Mouse (Mus musculus): ENCODE results near the gene B4galt4. TPM values are rescaled to one million over a fixed set of nuclear protein-coding genes. Genes with fewer than 3 reads are reported as not detected.
"Not testable (repeated sequence)": the region's sequence is repeated elsewhere in the genome, so short reads cannot be mapped to it uniquely, and the experiment has no call there.

The B4galt4 gene
- total RNA-seq, 1 experiment from 2014 or later, result 30.0 TPM

DNA sequence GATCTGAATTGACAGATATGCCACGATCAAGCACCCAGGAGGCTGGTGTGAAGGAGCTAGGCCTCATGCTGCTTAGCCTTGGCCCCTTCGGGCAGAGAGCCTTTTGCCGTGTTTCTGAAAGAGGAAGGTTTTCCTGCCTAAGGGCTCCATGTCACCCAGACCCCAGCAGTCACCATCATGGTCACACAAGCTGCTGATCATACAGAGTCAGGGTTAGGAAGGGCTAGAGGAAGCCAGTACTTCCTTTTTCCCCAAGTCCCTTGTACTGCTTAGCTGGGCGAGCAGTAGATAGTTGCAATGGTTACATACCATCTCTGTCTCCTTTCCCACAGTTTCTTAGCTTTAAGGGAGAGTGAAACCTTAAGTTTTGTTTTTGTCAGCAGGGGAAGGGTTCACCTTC is 21.4 kb downstream of the B4galt4 start:
- ATAC-seq (replicated peaks; ENCODE audit: low read depth, poor library complexity, severe bottlenecking), result peak; percentile 55

DNA sequence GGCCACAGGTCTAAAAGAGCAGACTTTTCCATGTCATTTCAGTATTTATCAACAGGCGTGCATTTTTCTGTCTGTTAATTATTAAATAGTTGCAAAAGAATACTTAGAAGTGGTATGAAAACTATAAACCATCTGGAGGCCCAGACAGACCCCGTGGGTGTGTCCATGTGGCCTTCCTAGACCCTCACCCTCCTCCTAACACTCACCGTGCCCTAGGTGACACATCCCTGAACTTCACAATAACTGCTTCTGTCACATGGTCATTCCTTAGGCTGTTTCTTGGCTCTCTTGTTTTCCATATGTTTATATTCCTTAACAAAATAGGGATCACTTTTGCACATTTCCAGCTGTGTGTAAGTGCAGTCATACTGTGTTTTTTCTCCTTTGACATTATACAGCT is 24.6 kb downstream of the B4galt4 start:
- ATAC-seq (replicated peaks; ENCODE audit: low read depth, poor library complexity, severe bottlenecking), result no peak

DNA sequence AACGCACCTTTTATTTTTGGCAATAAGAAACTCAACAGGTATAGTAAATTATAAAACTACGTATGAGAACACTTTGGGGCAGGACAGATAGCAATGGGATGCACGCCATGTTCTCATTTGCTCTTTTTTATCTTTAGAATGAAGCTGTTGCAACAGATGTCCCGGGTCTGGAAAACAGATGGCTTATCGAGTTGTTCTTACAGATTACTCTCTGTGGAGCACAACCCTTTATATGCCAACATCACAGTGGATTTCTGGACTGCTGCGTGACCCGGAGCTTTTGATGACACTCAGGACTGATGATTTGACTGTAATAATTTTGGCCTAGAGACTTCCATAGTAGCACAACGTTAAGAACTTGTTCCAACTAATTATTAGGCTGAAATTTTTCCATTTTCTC is 25.7 kb downstream of the B4galt4 start:
- ATAC-seq (replicated peaks; ENCODE audit: low read depth, poor library complexity, severe bottlenecking), result no peak

DNA sequence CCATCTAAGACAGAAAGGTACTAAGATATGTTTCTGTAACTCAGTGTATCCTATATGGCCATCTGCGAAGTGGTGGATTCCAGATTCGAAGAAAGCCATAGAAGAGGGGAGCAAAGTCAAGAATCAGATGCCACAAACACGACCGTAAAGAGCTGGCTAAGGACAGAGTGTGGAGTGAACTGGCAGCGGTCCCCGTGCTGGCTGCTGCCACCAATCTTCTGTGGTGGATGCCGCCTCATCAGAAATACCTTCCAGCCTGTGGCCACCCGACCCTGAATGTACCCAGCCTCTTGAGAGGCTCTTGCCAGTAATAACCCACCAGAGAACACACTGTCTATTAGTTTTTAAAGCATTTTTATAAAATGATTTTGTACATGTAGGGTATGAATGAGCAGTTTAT is 26.3 kb downstream of the B4galt4 start:
- no peak for ATAC-seq (replicated peaks; ENCODE audit: low read depth, poor library complexity, severe bottlenecking)

DNA sequence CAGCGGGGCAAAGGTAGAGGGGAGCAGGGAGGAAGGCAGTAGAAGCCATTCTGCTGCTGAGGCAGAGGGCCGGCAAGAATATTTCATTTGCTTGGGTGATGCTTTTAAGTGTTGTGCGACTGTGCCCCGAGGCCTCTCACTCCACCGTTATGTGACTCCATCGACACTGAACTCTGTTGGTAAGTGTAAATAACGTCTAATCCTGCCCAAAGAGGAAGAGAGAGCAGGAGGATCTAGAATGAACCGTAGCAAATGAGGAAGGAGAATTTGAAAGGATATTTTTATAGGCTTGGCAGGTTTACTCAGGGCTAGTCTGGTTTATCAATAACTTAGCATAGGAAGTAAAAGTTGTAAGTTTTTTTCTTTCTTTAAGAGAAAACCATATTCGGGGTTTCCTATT is 27.5 kb downstream of the B4galt4 start:
- ATAC-seq (replicated peaks; ENCODE audit: low read depth, poor library complexity, severe bottlenecking), result peak; percentile 46

DNA sequence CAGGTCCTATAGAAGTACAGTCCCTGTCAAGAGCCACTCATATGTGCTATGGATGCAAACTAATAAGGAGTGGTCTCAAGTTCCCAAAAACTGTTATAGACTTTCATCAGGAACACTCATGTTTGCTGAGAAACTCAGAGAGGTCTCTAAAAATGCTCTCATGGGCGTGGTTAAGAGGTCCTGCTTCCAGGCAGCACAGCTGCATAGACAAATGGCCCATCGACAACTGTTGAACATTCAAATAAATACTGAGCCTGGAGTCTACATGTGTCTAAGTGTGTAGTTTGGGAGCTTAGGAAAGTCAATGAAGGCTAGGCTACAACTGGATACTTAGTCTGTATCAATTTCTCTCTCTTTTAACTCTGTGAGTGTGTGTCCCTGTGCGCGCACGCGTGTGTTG is 29.1 kb downstream of the B4galt4 start:
- no peak for ATAC-seq (replicated peaks; ENCODE audit: low read depth, poor library complexity, severe bottlenecking)

DNA sequence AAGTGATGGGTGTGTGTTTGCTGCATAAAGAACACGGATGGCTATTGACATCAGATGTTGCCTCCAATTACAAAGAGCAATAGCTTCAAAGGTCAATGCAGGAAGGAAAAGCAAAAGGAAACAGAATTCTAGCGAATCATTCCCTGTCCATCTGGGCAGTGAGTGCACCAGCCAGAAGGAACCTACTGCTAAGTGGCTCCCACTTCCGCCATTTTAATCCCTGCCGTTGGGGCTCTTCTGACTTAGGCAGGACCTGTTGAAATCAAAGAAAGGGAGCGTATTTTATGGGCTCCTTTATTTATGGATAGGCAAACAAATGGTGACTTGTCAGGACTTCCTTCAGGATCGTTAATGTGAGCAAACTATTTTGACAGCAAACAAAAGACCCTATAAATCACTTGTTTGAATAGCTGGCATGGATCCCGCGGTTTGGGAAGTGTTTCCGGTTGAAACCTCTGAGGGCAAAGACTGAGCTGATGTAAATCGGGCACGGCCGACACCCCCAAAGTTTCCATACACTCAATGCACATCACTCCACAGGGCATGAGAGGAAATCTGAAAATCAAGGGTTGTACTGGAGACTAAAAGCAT is 30.9 kb downstream of the B4galt4 start:
- 0 out of 2 replicates have a peak, but pooled peaks have one; percentile 21 for ATAC-seq (replicated peaks; ENCODE audit: low read depth, poor library complexity, severe bottlenecking)

DNA sequence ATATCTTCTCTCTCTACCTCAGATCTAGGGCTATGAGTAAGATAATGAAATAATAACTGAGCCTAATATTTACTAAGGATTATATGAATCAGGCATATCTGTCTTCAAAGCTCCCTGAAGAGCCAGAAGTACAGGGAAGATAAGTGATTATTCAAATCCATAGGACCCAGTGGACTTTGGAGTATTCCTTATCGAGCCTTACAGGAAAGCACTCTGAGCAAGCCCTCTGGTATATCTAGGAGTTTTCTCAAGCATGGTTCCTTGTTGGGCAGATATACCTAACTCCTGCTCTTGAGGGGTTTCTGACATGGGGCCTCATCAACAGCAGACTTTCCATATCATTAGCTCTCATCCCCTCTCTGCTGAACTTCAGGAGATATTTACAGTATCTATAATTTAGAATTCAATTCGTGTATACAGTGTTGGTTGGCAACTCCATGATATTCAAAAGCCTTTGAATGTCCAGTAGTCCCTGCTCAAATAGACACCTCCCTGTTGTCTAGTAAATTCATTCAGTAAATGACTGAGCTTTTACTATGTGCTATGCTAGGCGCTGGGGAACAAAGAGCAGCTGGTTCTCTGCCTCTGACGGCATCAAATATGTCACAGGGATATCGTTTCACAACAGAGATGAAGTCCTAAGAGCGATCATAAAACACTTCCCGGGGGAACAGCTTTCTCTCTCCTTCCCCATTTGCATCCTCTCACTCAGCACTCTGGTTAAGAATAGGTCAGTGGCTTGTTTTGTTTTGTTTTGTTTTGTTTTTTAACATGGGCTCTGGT is 33.1 kb downstream of the B4galt4 start:
- no peak for ATAC-seq (replicated peaks; ENCODE audit: low read depth, poor library complexity, severe bottlenecking)

DNA sequence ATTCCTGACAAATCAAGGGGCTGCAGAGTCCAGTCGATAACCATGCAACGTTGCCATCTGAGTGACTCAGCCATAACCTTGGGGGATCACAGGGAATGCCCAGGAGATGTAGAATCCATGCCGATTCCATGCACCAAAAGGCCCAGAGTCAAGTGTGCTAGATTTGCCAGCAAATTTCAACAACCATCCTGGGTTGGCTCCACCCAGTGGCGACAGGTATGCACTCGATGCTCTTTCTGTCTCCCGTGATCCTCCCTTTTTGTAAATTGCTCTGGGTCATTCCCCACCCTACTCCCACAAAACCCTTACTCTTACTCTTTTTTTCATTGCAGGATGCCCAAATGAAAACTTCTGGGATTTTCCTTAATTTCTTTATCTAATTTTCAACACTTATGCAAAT is 34.3 kb downstream of the B4galt4 start:
- ATAC-seq (replicated peaks; ENCODE audit: low read depth, poor library complexity, severe bottlenecking), result no peak

DNA sequence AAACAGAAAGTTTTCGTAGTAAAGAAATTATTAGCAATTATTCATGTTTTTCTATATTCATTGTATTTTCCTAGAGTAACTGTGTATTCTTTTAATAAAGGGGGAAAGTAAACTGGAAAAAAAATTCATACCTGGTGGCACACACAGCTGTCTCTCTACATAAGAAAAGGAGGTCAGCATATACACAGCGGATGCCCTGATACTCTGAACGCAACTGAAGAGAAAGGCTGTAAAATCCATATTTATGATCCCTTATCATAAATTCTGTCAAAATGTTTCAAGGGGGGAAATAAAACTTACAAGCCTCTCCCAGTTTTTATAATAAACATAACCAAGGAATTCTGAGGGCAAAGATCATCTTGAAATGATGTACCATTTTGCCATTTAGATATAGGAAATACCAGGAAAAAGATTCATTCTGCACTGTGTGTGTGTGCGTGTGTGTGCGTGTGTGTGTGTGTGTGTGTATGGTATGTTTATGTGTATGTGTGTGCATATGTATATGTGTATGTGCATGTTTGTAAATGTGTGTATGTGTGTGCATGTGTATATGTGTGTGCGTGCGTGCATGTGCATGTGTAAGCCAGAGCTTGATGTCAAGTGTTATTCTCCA is 39.0 kb downstream of the B4galt4 start:
- ATAC-seq (replicated peaks; ENCODE audit: low read depth, poor library complexity, severe bottlenecking), result no peak

DNA sequence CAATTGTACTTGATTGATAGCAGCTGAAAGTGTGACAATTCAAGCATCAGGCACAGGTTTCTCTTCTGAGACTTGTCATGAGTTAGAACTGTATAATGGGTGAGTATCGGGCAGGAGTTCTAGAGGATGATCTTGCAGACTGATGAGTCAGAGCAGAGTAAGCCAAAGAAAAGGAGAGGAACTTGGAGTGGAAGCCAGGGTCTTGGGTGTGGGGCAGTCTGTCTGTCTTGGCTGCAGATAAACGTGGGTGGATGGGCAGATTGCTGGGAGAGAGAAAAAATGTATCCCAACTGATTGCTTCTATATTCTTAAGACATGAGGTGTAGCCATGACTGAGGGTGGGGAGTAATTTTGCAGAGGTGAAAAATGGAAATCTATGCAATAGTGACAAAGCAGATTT is 39.9 kb downstream of the B4galt4 start:
- ATAC-seq (replicated peaks; ENCODE audit: low read depth, poor library complexity, severe bottlenecking), result no peak

DNA sequence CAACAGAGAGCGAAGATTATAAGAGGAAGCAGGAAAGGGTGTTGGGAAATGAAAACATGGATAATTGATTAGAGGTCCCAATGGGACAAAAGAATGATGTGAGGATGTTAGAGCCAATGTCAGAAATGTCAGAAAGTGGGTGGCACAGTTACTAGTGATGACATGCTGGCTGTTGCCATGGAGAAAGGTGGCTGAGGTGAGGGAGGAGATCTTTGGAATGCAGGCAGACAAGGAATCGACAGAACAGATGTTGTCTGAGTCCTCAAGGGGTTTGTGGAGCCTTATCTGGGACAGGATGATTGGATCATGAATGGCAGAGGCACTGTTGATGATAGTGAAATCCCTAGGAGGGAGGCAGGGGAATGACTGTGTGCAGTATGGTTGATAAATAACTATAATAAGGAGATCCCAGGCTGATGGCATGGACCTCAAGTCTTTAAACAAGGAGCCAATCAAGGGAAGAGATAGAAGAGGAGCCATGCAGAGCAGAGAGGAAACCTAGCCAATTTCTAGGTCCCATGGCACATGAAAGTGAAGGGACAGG is 40.5 kb downstream of the B4galt4 start:
- no peak for ATAC-seq (replicated peaks; ENCODE audit: low read depth, poor library complexity, severe bottlenecking)

DNA sequence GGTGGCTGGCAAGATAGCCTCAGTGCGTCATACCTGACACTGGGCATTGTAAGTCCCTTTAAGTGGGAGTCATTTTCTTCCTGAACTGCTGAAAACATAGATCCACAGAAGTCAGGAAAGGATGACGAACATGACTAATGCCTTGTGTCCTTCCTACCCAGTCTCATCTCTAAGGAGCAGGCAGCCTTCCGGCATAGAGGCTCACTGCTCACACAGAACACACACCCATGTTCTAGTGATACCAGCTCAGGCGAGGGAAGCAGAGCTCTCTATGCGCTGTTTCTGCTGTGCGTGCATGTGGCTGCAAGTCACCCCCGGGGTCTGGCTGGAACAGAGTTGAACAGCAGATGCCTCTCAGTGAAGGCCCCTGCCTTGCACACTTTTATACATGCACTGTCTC is 43.2 kb downstream of the B4galt4 start:
- no peak for ATAC-seq (replicated peaks; ENCODE audit: low read depth, poor library complexity, severe bottlenecking)

DNA sequence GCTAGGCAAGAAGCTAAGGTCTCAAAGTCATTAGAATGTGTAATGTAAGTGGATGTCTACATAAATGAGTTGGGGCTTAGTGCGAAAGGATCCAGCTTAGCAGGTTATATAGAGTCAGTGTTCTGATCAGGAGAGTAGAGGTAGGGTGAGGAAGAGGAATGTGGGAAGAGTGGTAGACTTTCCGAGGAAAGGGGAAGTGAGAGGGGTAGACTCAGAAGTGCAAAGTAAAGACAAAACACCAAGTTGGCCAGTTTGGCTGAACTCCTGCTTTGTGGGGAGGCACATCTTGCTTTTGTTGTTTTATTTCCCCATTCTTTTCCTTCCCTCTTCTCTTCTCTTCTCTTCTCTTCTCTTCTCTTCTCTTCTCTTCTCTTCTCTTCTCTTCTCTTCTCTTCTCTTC is 47.0 kb downstream of the B4galt4 start:
- ATAC-seq (replicated peaks; ENCODE audit: low read depth, poor library complexity, severe bottlenecking), result peak; percentile 79

DNA sequence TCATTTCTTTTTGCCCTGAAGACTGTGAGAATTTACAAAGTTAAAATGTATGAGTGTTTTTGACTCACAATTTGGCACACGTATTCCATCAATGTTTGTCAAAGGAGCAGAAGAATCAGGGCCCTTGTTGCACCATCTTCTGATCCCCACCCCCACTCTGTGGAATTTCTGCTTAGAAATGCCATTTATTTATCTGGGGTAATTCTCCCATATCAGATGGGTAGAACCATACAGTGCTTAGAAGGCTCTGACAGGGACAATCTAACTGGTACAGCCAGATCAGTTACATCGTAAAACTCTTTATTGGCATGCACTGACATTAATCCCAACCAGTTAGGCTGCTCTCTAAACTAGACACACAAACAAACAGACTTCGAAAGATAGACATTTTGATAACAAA is 47.9 kb downstream of the B4galt4 start:
- no peak for ATAC-seq (replicated peaks; ENCODE audit: low read depth, poor library complexity, severe bottlenecking)

DNA sequence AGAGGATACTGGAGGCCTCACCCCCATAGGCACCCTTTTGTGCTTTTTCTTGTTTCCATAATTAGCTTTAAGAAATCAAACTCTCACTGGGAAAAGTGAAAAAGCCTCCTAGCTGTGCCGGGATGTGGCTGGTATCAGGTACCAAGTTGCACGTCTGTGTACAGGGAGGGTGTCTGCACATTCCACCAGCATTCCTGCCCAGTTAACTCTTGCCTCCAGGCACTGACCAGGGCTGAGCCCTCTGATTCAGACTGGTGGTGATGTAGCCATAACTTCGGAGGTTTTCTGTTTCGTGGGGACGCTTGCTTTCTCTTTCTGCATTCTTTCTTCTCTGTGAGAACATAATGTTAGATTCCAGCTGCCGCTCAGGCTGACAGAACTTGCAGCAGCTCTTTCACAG is 51.1 kb downstream of the B4galt4 start:
- no peak for ATAC-seq (replicated peaks; ENCODE audit: low read depth, poor library complexity, severe bottlenecking)

DNA sequence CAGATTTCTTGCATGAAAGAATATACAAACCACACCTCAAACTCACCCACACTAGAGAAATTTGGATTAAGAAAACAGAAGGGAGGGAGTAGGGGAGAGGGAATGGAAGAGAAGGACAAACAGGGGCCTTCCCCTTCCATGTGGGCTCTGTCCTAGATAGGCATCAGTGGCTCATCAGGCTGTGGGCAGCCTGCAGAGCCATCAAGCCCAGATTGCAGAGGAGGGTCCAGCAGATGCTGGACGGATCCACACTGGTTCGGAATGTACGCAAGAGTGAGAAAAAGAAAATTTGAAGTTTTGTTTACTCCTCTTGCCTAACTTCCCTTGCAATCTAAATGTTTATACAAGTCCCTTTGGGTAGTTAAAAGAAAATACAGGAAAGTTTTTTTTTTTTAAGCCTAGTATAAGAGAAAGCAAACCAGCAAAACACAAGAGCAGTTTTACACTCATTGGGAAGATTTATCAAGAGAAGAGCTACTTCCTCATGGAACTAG is 56.9 kb downstream of the B4galt4 start:
- no peak for ATAC-seq (replicated peaks; ENCODE audit: low read depth, poor library complexity, severe bottlenecking)

DNA sequence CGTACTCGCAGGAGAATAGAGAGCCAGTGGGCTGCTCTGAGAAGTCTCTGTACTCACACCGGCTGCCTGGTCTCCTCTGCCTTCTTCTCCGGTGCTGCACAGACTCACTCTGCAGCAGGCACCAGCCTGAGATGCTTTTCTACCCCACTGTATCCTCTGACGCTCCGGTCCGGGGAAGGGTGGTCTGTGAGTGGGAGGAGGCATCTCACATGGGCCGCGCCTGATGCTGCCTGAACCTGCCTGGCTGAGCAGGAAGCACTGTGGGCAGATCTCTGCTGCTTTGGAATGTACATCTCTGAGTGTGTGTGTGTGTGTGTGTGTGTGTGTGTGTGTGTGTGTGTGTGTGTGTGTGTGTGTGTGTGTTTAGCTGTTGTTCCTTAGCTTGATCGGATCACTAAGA is 58.0 kb downstream of the B4galt4 start, which contains the start of gene Upk1b:
Upk1b (minus strand) TSS at position 238 of the 400 bp plus-strand sequence.
- peak; percentile 89 for ATAC-seq (replicated peaks; ENCODE audit: low read depth, poor library complexity, severe bottlenecking)

DNA sequence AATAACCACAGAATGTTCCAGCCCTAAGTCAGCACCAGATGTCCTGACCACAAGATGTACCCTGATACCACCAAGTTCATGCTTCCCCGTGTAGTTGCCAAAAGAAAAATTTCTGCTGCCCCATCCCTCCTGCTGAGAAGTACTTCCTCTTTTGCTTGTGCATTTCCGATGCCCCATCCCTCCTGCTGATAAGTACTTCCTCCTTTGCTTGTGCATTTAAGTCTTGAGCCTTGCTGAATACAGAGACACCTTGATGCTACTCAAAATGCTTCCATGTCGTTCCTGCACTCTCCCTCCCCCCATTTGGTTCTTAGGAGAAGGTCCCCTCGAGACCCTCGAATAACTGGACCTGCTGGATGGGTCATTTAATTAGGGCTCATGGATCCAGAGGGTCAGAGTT is 65.7 kb downstream of the B4galt4 start:
- ATAC-seq (replicated peaks; ENCODE audit: low read depth, poor library complexity, severe bottlenecking), result not testable (repeated sequence)

DNA sequence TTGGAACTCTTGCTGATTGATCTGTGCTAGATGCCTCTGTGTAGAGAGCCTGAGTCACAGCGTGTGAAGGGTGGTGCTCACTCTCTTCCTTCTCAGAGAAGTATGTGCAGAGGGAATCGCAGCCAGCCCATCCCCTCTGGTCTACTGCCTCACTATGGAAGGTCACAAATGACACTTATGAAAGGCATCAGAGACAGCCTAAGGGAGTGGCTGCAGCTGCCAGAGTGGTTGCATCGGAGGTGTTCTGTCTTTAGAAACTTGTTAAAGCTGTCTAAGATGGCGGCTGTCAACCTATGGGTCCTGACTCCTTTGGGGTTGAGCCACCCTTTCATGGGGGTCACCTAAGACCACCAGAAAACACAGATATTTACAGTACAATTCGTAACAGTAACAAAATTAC is 68.1 kb downstream of the B4galt4 start:
- no peak for ATAC-seq (replicated peaks; ENCODE audit: low read depth, poor library complexity, severe bottlenecking)

DNA sequence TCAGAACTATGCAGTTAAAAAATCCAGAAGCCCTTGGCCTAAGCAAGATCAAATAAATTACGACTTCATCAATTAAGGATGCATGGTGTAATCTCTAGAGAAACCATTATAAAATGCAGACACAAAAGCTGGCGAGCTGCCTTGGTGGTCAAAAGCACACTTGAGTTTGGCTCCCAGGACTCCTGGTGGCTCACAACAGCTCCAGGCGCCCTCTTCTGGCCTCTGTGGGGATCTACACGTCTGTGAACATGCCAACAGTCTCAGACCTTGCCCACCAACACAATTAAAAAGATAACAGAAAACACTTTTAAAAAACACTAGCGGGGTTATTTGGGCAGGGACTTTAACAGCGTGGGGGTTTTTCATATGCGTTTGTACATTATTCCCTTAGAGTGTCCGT is 70.5 kb downstream of the B4galt4 start:
- ATAC-seq (replicated peaks; ENCODE audit: low read depth, poor library complexity, severe bottlenecking), result peak; percentile 99
